Mouse (Mus musculus): ENCODE measurements around the gene Neil1. TPM values are rescaled to one million over a fixed set of nuclear protein-coding genes. Genes with fewer than 3 reads are reported as not detected.

Neil1 gene
- polyA plus RNA-seq, 1 experiment from 2014 or later: 4.5 TPM

GRCm38 (mm10) chr9:57130577-57131433 lies 17.3 kb downstream of the Neil1 start, which contains the start of gene Man2c1:
Gene Man2c1, plus strand, starts transcription at chr9:57130690.
- H3K36me3 ChIP-seq (ENCODE audit: control insufficient read depth, insufficient read depth, low read length): peaks cover 12% of the 10 kb centered on the region

DNA sequence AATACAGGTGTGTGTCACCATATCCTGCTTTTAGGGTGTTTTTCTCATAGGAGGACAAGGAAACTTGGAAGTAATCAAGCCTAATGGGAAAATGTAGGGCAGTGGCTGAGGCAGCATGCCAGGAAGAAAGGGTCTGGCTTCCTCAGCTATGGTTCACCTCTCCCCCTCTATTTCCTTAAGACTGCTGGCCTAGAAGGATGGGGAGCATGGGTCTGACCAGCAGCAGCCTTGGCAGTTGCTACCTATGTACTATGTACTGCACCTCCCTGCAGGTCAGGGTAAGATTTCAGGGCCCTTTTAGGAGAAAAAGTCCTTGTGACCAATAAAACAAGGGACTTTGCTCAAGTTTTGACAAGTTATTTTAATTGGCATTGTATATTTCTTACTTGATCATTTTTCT lies 18.5 kb downstream of the Neil1 start:
- Histone ChIP-seq H3K9me3 (ENCODE audit: control insufficient read depth, low read length) (no peaks in the 10 kb centered on the region), H3K4me3 (ENCODE audit: low read depth, low read length) (peak overlapping the region; percentile 74), H3K27me3 (replicated peaks; ENCODE audit: control insufficient read depth, insufficient read depth, low read length) (no peaks in the 10 kb centered on the region), H3K9ac (ENCODE audit: low read depth, low read length) (no peak overlapping the region; the same call in 1 of the 2 replicates), H3K27ac (ENCODE audit: low read depth, low read length) (no peak overlapping the region), H3K4me1 (replicated peaks; ENCODE audit: control insufficient read depth, insufficient read depth, low read length) (0 out of 2 replicates have a peak, but pooled peaks cover 7% of the 10 kb centered on the region), H3K36me3 (ENCODE audit: control insufficient read depth, insufficient read depth, low read length) (peaks cover 17% of the 10 kb centered on the region), H3K4me2 (peak overlapping the region; percentile 86)
- DNase-seq (ENCODE audit: low spot score) (no peak), ATAC-seq (replicated peaks; ENCODE audit: low FRiP score) (no peak)

More at GRCm38 (mm10) chr9:57130577-57131433, 17.3 kb downstream of the Neil1 start, which contains the start of gene Man2c1:
- peak; percentile 90 for ATAC-seq (replicated peaks; ENCODE audit: low FRiP score)
- Histone ChIP-seq H3K9me3 (ENCODE audit: control insufficient read depth, low read length) (no peaks in the 10 kb centered on the region), H3K4me3 (ENCODE audit: low read depth, low read length) (peak within 1 kb of the TSS; percentile 74), H3K27me3 (replicated peaks; ENCODE audit: control insufficient read depth, insufficient read depth, low read length) (no peaks in the 10 kb centered on the region), H3K27ac (ENCODE audit: low read depth, low read length) (peak within 1 kb of the TSS; percentile 98), H3K4me1 (replicated peaks; ENCODE audit: control insufficient read depth, insufficient read depth, low read length) (0 out of 2 replicates have a peak, but pooled peaks cover 7% of the 10 kb centered on the region), H3K9ac (ENCODE audit: low read depth, low read length) (peak within 1 kb of the TSS; percentile 86), H3K4me2 (peak within 1 kb of the TSS; percentile 86)
- peak; percentile 88 for DNase-seq (ENCODE audit: low spot score)
- under 1% methylated on average over 58 of the region's 58 CpGs for WGBS

DNA sequence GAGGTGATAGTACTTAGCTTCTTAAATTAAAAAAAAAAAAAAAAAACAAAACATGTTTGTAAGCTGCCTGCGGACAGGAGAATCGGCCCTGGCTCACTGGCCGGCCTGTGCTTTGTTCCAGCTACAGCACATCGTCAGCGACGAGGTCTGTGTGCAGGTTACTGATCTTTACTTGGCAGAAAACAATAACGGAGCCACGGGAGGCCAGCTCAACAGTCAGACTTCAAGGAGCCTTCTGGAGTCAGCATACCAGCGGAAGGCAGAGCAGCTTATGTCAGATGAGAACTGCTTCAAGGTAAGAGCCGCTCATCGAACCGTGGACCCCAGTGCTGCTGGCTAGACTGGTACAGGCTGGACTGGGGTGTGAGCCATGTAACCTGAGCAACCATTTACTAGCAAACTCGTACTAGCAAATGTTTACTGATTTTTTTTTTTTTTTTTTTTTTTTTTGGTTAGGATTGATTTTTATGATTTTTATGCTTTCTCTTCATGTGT lies 30.8 kb downstream of the Neil1 start:
- no peak for ATAC-seq (replicated peaks; ENCODE audit: low FRiP score)

More for the DNA sequence above, 30.8 kb downstream of the Neil1 start:
- Histone ChIP-seq H3K4me2 (no peak overlapping the region), H3K9me3 (ENCODE audit: control insufficient read depth, low read length) (no peaks in the 10 kb centered on the region), H3K27ac (ENCODE audit: low read depth, low read length) (no peak overlapping the region), H3K27me3 (replicated peaks; ENCODE audit: control insufficient read depth, insufficient read depth, low read length) (no peaks in the 10 kb centered on the region), H3K4me3 (ENCODE audit: low read depth, low read length) (no peak overlapping the region), H3K9ac (ENCODE audit: low read depth, low read length) (no peak overlapping the region), H3K4me1 (replicated peaks; ENCODE audit: control insufficient read depth, insufficient read depth, low read length) (no peaks in the 10 kb centered on the region), H3K36me3 (ENCODE audit: control insufficient read depth, insufficient read depth, low read length) (peaks cover 56% of the 10 kb centered on the region)
- WGBS: 96% methylated on average over 13 of the region's 13 CpGs
- no peak for DNase-seq (ENCODE audit: low spot score)

Other genes starting within 250 kb of the Neil1 start
- gene Snx33, start 219.9 kb downstream of the Neil1 start, polyA plus RNA-seq (2014; fragmentation: Nextera tagmentation; extraction: Ambion mirVana): 3.8 and 3.9 TPM in 2 replicates
- 105 and 110 TPM in 2 replicates for gene Imp3, start 210.8 kb downstream of the Neil1 start, polyA plus RNA-seq (2014; fragmentation: Nextera tagmentation; extraction: Ambion mirVana)
- 21.7 and 22.6 TPM in 2 replicates for gene Snupn, start 197.4 kb downstream of the Neil1 start, polyA plus RNA-seq (2014; fragmentation: Nextera tagmentation; extraction: Ambion mirVana)
- 14.0 and 14.8 TPM in 2 replicates for gene Ptpn9, start 153.4 kb downstream of the Neil1 start, polyA plus RNA-seq (2014; fragmentation: Nextera tagmentation; extraction: Ambion mirVana)
- 37.1 and 37.8 TPM in 2 replicates for gene Sin3a, start 76.3 kb downstream of the Neil1 start, polyA plus RNA-seq (2014; fragmentation: Nextera tagmentation; extraction: Ambion mirVana)
- 45.0 and 47.7 TPM in 2 replicates for gene Man2c1, start 17.6 kb downstream of the Neil1 start, polyA plus RNA-seq (2014; fragmentation: Nextera tagmentation; extraction: Ambion mirVana)
- gene Commd4, start 10.0 kb upstream of the Neil1 start, polyA plus RNA-seq (2014; fragmentation: Nextera tagmentation; extraction: Ambion mirVana): 94.4 and 96.7 TPM in 2 replicates
- gene Trcg1, start 88.3 kb upstream of the Neil1 start, polyA plus RNA-seq (2014; fragmentation: Nextera tagmentation; extraction: Ambion mirVana): not detected in 2 replicates
- 27.0 and 29.5 TPM in 2 replicates for gene 1700017B05Rik, start 114.3 kb upstream of the Neil1 start, polyA plus RNA-seq (2014; fragmentation: Nextera tagmentation; extraction: Ambion mirVana)